Mouse (Mus musculus): Measurements from ENCODE around the gene 4930519P11Rik. TPM values are rescaled to one million over a fixed set of nuclear protein-coding genes. Genes with fewer than 3 reads are reported as not detected.

The 4930519P11Rik gene
- polyA plus RNA-seq, 1 experiment from 2014 or later, result not detected

DNA sequence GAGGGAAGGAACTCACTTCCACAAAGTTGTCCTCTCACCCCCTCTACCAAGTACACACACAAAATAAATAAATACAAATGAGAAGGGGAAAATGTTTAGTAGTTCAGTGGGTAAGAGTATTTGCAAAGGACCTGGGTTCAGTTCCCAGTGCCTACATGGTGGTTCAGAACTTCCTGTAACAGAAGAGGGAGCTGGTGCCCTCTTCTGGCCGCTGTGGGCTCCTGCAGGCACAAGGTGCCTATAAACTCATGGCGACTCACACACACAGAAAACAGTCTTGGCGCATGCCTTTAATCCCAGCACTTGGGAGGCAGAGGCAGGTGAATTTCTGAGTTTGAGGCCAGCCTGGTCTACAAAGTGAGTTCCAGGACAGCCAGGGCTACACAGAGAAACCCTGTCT lies 25.3 kb upstream of the 4930519P11Rik start:
- Histone ChIP-seq H3K4me1 (ENCODE audit: control insufficient read depth, insufficient read depth, low read length) (no peaks in the 10 kb centered on the region), H3K4me3 (ENCODE audit: low read depth, low read length) (no peak overlapping the region), H3K9ac (replicated peaks; ENCODE audit: low read length) (no peak overlapping the region), H3K36me3 (replicated peaks; ENCODE audit: control insufficient read depth, insufficient read depth, low read depth, low read length) (peaks cover 5% of the 10 kb centered on the region), H3K9me3 (replicated peaks; ENCODE audit: control insufficient read depth, low read length) (no peaks in the 10 kb centered on the region), H3K4me2 (ENCODE audit: low read depth, low read length) (no peak overlapping the region), H3K27me3 (ENCODE audit: control insufficient read depth, insufficient read depth, low read length) (no peaks in the 10 kb centered on the region), H3K27ac (replicated peaks; ENCODE audit: low read depth, low read length) (no peak overlapping the region)
- no peak for DNase-seq (ENCODE audit: low spot score)
- WGBS, result 96% methylated on average over 3 of the region's 3 CpGs
- ATAC-seq (replicated peaks; ENCODE audit: insufficient number of reproducible peaks, low FRiP score, low TSS enrichment, low read depth), result no peak

DNA sequence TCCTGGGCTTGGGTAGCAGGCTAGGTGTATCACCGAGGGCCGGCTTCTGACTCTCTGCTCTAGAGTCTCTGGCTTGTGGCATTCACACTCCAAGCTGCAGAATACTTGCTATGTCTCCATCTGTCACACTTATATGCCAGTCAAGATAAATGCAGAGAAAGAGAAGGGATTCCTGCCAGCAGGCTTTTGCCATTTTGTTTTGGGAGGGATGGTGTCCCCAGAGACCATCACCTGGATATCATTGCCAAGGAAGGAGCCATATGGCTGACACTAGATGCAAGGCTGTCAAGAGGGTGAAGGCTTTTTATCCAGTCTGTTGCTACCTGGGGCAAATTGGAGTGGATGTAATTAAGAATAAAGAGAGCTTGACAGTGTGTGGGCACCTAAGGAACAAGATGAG lies 22.6 kb upstream of the 4930519P11Rik start:
- H3K9me3 ChIP-seq (replicated peaks; ENCODE audit: control insufficient read depth, low read length), result no peaks in the 10 kb centered on the region
- no peaks in the 10 kb centered on the region for H3K27me3 ChIP-seq (ENCODE audit: control insufficient read depth, insufficient read depth, low read length)
- peaks cover 5% of the 10 kb centered on the region for H3K36me3 ChIP-seq (replicated peaks; ENCODE audit: control insufficient read depth, insufficient read depth, low read depth, low read length)
- no peak overlapping the region for H3K27ac ChIP-seq (replicated peaks; ENCODE audit: low read depth, low read length)
- ATAC-seq (replicated peaks; ENCODE audit: insufficient number of reproducible peaks, low FRiP score, low TSS enrichment, low read depth) (no peak), DNase-seq (ENCODE audit: low spot score) (no peak)
- no peak overlapping the region for H3K9ac ChIP-seq (replicated peaks; ENCODE audit: low read length)
- H3K4me1 ChIP-seq (ENCODE audit: control insufficient read depth, insufficient read depth, low read length), result no peaks in the 10 kb centered on the region
- WGBS, result 96% methylated on average over 2 of the region's 2 CpGs
- no peak overlapping the region for H3K4me2 ChIP-seq (ENCODE audit: low read depth, low read length)
- H3K4me3 ChIP-seq (ENCODE audit: low read depth, low read length), result no peak overlapping the region

DNA sequence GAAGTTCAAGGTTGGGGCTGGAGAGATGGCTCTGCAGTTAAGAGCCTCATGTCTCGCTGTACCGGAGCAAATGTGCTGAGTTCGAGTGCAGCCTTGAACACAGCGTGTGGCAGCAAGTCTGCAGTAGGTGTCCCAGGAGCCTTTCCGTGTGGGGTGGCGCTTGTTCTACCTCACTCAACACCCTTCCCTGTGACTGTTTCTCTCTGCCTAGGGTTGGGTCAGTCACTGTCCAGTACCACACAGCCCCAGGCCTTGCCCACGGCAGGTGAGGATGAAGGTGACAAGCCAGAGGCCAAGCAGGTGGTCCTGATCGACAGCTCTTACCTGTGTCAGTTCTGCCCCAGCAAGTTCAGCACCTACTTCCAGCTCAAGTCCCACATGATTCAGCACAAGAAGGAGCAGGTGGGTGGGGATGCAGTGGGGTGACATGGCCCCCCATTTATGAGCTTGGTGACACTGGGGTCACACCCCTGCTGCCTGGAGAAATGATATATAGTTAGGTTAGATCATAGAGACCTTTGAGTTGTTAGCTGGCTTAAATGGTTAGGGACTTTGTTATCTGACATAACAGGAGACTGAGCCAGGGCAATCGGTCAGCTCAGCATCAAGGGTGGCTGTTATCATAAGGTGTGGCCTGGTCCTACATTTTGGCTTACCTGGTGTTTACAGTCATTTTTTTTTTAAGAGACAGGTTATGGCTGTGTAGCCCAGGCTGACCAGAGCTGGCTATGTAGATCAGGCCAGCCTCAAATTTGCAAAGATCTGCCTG lies 20.8 kb upstream of the 4930519P11Rik start:
- Histone ChIP-seq H3K4me2 (ENCODE audit: low read depth, low read length) (no peak overlapping the region), H3K4me1 (ENCODE audit: control insufficient read depth, insufficient read depth, low read length) (no peaks in the 10 kb centered on the region), H3K9ac (replicated peaks; ENCODE audit: low read length) (no peak overlapping the region), H3K27ac (replicated peaks; ENCODE audit: low read depth, low read length) (no peak overlapping the region), H3K36me3 (replicated peaks; ENCODE audit: control insufficient read depth, insufficient read depth, low read depth, low read length) (peaks cover 5% of the 10 kb centered on the region), H3K27me3 (ENCODE audit: control insufficient read depth, insufficient read depth, low read length) (no peaks in the 10 kb centered on the region), H3K4me3 (ENCODE audit: low read depth, low read length) (no peak overlapping the region), H3K9me3 (replicated peaks; ENCODE audit: control insufficient read depth, low read length) (no peaks in the 10 kb centered on the region)
- no peak for DNase-seq (ENCODE audit: low spot score)
- WGBS, result 93% methylated on average over 9 of the region's 9 CpGs
- ATAC-seq (replicated peaks; ENCODE audit: insufficient number of reproducible peaks, low FRiP score, low TSS enrichment, low read depth), result no peak

DNA sequence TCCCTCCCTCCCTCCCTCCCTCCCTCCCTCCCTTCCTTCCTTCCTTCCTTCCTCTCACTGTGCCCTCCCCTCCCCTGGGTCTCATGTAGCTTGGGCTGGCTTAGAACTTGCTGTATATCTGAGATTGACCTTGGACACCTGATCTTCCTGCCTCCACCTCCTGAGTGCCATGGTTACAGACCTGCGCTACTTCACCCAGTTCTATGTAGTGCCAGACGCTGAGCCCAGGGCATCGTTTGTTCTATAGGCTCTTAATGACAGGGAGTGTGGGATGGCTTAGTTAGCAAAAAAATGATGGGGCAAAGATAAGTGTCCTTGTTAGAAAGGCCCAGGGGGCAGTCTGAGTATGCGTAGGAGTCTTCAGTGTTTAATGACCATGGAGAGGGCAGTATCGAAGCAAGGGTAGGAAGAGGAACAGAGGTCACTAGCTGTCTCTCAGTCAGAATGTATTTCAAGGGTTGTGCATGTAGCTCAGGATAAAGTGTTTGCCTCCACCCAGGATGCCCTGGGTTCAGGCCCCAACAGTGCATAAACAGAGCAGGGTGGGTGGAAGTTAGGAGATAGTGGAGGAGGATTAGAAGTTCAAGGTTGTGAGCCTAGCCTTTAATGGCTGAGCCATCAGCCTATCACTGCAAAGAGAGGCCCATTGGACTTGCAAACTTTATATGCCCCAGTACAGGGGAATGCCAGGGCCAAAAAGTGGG lies 20.0 kb upstream of the 4930519P11Rik start:
- 94% methylated on average over 5 of the region's 5 CpGs for WGBS
- ATAC-seq (replicated peaks; ENCODE audit: insufficient number of reproducible peaks, low FRiP score, low TSS enrichment, low read depth) (no peak), DNase-seq (ENCODE audit: low spot score) (no peak)
- no peaks in the 10 kb centered on the region for H3K27me3 ChIP-seq (ENCODE audit: control insufficient read depth, insufficient read depth, low read length)
- H3K4me3 ChIP-seq (ENCODE audit: low read depth, low read length), result no peak overlapping the region
- H3K9me3 ChIP-seq (replicated peaks; ENCODE audit: control insufficient read depth, low read length), result no peaks in the 10 kb centered on the region
- peaks cover 2% of the 10 kb centered on the region for H3K36me3 ChIP-seq (replicated peaks; ENCODE audit: control insufficient read depth, insufficient read depth, low read depth, low read length)
- H3K9ac ChIP-seq (replicated peaks; ENCODE audit: low read length), result no peak overlapping the region
- no peak overlapping the region for H3K4me2 ChIP-seq (ENCODE audit: low read depth, low read length)
- H3K4me1 ChIP-seq (ENCODE audit: control insufficient read depth, insufficient read depth, low read length), result no peaks in the 10 kb centered on the region
- H3K27ac ChIP-seq (replicated peaks; ENCODE audit: low read depth, low read length), result no peak overlapping the region

DNA sequence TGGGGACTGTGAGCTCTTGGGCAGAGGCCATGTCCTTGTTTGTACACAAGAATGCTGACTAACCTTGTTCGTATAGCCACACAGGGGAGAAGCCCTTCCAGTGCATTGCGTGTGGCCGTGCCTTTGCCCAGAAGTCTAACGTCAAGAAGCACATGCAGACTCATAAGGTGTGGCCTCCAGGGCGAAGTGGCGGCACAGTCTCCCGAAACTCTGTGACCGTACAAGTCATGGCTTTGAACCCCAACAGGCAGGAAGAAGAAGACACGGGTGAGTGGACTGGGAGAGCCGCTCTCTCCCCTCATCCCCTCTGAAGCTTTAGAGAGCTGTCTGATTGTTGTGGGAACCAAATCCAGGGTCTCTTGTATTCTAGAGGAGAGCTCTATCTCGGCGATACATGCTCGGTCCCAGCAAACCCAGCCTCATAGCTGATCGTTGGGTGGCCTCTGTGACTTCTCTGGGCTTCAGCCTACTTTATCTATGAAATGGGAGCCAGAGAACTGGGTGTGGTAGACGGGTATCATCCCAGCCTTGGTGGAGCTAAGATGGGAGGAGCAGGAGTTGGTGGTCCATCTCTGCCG lies 19.1 kb upstream of the 4930519P11Rik start:
- ATAC-seq (replicated peaks; ENCODE audit: insufficient number of reproducible peaks, low FRiP score, low TSS enrichment, low read depth) (no peak), DNase-seq (ENCODE audit: low spot score) (no peak)
- no peaks in the 10 kb centered on the region; the same call in 1 of the 2 replicates for H3K36me3 ChIP-seq (replicated peaks; ENCODE audit: control insufficient read depth, insufficient read depth, low read depth, low read length)
- 92% methylated on average over 16 of the region's 16 CpGs for WGBS
- no peak overlapping the region for H3K4me3 ChIP-seq (ENCODE audit: low read depth, low read length)
- no peak overlapping the region for H3K27ac ChIP-seq (replicated peaks; ENCODE audit: low read depth, low read length)
- no peak overlapping the region for H3K9ac ChIP-seq (replicated peaks; ENCODE audit: low read length)
- no peak overlapping the region for H3K4me2 ChIP-seq (ENCODE audit: low read depth, low read length)
- H3K9me3 ChIP-seq (replicated peaks; ENCODE audit: control insufficient read depth, low read length), result no peaks in the 10 kb centered on the region
- H3K4me1 ChIP-seq (ENCODE audit: control insufficient read depth, insufficient read depth, low read length), result no peaks in the 10 kb centered on the region
- no peaks in the 10 kb centered on the region for H3K27me3 ChIP-seq (ENCODE audit: control insufficient read depth, insufficient read depth, low read length)

DNA sequence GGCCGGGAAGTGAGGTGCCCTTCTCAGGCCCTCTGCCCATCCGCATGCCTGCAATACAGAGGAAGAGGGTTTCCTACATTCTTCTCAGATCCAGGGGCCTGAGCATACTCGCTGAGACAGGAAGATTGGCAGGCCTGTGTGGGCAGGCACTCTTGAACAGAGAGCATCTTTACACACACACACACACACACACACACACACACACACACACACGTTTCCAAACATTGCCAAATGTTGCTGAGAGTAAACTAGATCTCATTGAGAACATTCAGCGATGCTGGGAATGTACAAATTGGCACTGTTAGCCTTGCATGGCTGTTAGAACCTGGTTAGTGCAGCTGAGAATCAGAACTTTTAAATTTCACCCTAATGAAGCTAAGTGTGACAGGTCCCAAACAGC lies 17.3 kb upstream of the 4930519P11Rik start:
- no peaks in the 10 kb centered on the region for H3K9me3 ChIP-seq (replicated peaks; ENCODE audit: control insufficient read depth, low read length)
- WGBS, result 80% methylated on average over 5 of the region's 5 CpGs
- no peak for DNase-seq (ENCODE audit: low spot score)
- no peak overlapping the region for H3K9ac ChIP-seq (replicated peaks; ENCODE audit: low read length)
- no peak overlapping the region for H3K4me2 ChIP-seq (ENCODE audit: low read depth, low read length)
- H3K27me3 ChIP-seq (ENCODE audit: control insufficient read depth, insufficient read depth, low read length), result no peaks in the 10 kb centered on the region
- no peaks in the 10 kb centered on the region; the same call in 1 of the 2 replicates for H3K36me3 ChIP-seq (replicated peaks; ENCODE audit: control insufficient read depth, insufficient read depth, low read depth, low read length)
- no peak for ATAC-seq (replicated peaks; ENCODE audit: insufficient number of reproducible peaks, low FRiP score, low TSS enrichment, low read depth)
- no peaks in the 10 kb centered on the region for H3K4me1 ChIP-seq (ENCODE audit: control insufficient read depth, insufficient read depth, low read length)
- no peak overlapping the region for H3K4me3 ChIP-seq (ENCODE audit: low read depth, low read length)
- no peak overlapping the region for H3K27ac ChIP-seq (replicated peaks; ENCODE audit: low read depth, low read length)

DNA sequence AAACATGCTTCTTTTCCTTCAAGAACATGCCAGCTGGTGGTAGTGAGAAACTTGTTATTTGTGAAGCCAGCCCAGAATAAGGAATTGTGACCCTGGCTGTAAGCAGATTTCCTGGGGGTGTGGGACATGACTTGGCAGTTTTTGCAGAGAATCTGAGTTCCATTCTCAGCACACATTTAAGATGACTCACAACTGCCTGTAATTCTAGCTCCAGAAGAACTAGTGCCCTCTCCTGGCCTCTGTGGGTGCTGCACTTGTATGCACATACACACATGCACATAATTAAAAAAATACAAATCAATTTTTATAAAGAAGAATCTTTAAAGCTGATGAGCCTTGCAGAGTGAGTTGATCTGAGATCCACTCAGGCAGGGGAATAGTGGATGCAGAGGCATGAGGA lies 10.9 kb upstream of the 4930519P11Rik start:
- no peaks in the 10 kb centered on the region for H3K4me1 ChIP-seq (ENCODE audit: control insufficient read depth, insufficient read depth, low read length)
- no peaks in the 10 kb centered on the region for H3K9me3 ChIP-seq (replicated peaks; ENCODE audit: control insufficient read depth, low read length)
- H3K36me3 ChIP-seq (replicated peaks; ENCODE audit: control insufficient read depth, insufficient read depth, low read depth, low read length), result no peaks in the 10 kb centered on the region
- H3K9ac ChIP-seq (replicated peaks; ENCODE audit: low read length), result no peak overlapping the region
- DNase-seq (ENCODE audit: low spot score) (no peak), ATAC-seq (replicated peaks; ENCODE audit: insufficient number of reproducible peaks, low FRiP score, low TSS enrichment, low read depth) (no peak)
- H3K4me2 ChIP-seq (ENCODE audit: low read depth, low read length), result no peak overlapping the region
- no peaks in the 10 kb centered on the region for H3K27me3 ChIP-seq (ENCODE audit: control insufficient read depth, insufficient read depth, low read length)
- H3K27ac ChIP-seq (replicated peaks; ENCODE audit: low read depth, low read length), result no peak overlapping the region
- no peak overlapping the region for H3K4me3 ChIP-seq (ENCODE audit: low read depth, low read length)

DNA sequence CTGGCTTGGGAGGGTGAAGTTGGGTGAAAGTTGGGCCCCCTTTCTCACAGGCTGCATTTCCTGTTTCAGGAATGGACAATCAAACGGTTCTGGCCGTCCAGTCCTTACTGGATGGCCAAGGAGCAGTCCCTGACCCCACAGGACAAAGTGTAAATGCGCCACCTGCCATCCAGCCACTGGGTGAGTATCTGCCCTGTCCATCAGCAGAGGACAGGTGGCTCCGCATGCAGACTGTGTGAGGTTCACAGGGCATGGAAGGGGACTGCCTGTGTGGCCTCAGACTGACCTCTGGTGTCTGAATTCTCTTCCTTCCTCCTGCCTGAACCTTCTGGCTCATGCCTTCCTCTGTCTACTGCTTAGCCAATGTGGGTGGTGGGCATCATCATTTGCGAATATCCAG lies 8.4 kb upstream of the 4930519P11Rik start:
- ATAC-seq (replicated peaks; ENCODE audit: insufficient number of reproducible peaks, low FRiP score, low TSS enrichment, low read depth) (no peak), DNase-seq (ENCODE audit: low spot score) (no peak)
- Histone ChIP-seq H3K4me3 (ENCODE audit: low read depth, low read length) (no peak overlapping the region), H3K27me3 (ENCODE audit: control insufficient read depth, insufficient read depth, low read length) (no peaks in the 10 kb centered on the region), H3K9ac (replicated peaks; ENCODE audit: low read length) (no peak overlapping the region), H3K27ac (replicated peaks; ENCODE audit: low read depth, low read length) (no peak overlapping the region), H3K4me2 (ENCODE audit: low read depth, low read length) (no peak overlapping the region), H3K4me1 (ENCODE audit: control insufficient read depth, insufficient read depth, low read length) (no peaks in the 10 kb centered on the region), H3K36me3 (replicated peaks; ENCODE audit: control insufficient read depth, insufficient read depth, low read depth, low read length) (no peaks in the 10 kb centered on the region), H3K9me3 (replicated peaks; ENCODE audit: control insufficient read depth, low read length) (no peaks in the 10 kb centered on the region)
- WGBS, result 76% methylated on average over 5 of the region's 5 CpGs

All from embryonic facial prominence, embryonic 11.5 days (tissue).